Mouse (Mus musculus): ENCODE measurements at regions not wholly inside any gene's neighbourhood (a gene's known extent, or its start where the extent isn't known, plus 50 kb on each side); places are given as distances from the start of the nearest gene placed in this dataset.

GRCm38 (mm10) chr17:9892141-9892540 is 222.6 kb upstream of the Pabpc6 start:
- WGBS = 82% methylated on average over 9 of the region's 9 CpGs
- no peak for ATAC-seq
- no peak overlapping the region for H3K4me3 ChIP-seq (replicated peaks)

DNA sequence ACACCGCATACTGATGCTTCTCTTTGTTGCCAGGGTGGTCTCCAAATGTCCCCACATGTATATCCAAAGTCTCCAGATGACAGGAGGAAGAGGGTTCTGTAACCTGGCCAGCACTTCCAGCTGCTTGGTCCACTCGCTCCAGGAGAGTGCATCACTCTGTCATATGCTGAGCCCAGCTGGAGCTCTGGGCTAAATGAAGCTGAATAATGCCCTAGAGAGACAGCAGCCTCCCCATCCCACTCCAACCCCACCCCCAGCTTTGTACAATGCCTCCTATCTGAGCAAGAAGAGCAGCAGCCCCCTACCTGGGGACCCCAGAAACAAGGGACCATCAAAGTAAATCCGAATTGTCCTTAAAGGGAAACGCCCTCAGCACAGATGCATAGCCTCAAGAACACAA is 219.0 kb upstream of the Pabpc6 start:
- no peak overlapping the region for H3K4me3 ChIP-seq (replicated peaks)
- H3K27me3 ChIP-seq (replicated peaks) = no peaks in the 10 kb centered on the region; the same call in 1 of the 2 replicates
- no peak for ATAC-seq
- H3K9ac ChIP-seq = no peak overlapping the region
- no peaks in the 10 kb centered on the region for H3K9me3 ChIP-seq
- 75% methylated on average over 4 of the region's 4 CpGs for WGBS
- no peak overlapping the region for H3K27ac ChIP-seq
- H3K4me2 ChIP-seq (replicated peaks) = no peak overlapping the region
- no peaks in the 10 kb centered on the region for H3K4me1 ChIP-seq (replicated peaks)
- no peaks in the 10 kb centered on the region for H3K36me3 ChIP-seq

More at GRCm38 (mm10) chr17:9892141-9892540, 222.6 kb upstream of the Pabpc6 start:
- no peak overlapping the region for H3K4me2 ChIP-seq (replicated peaks)
- no peaks in the 10 kb centered on the region for H3K36me3 ChIP-seq
- H3K27ac ChIP-seq = no peak overlapping the region
- H3K9ac ChIP-seq = no peak overlapping the region
- H3K27me3 ChIP-seq (replicated peaks) = no peaks in the 10 kb centered on the region; the same call in 1 of the 2 replicates
- H3K4me1 ChIP-seq (replicated peaks) = no peaks in the 10 kb centered on the region
- no peaks in the 10 kb centered on the region for H3K9me3 ChIP-seq

- Histone ChIP-seq H3K9ac (no peak overlapping the region), H3K4me1 (replicated peaks) (no peaks in the 10 kb centered on the region), H3K9me3 (no peaks in the 10 kb centered on the region), H3K27me3 (replicated peaks) (no peaks in the 10 kb centered on the region), H3K4me3 (replicated peaks) (no peak overlapping the region), H3K36me3 (no peaks in the 10 kb centered on the region), H3K4me2 (replicated peaks) (no peak overlapping the region), H3K27ac (no peak overlapping the region)
- 36% methylated on average over 7 of the region's 7 CpGs for WGBS
- no peak for ATAC-seq
Measured at GRCm38 (mm10) chr17:9885110-9885509, 215.6 kb upstream of the Pabpc6 start.

- no peak overlapping the region for H3K4me2 ChIP-seq (replicated peaks)
- H3K36me3 ChIP-seq = no peaks in the 10 kb centered on the region
- H3K9me3 ChIP-seq = no peaks in the 10 kb centered on the region
- 79% methylated on average over 9 of the region's 9 CpGs for WGBS
- no peak overlapping the region for H3K4me3 ChIP-seq (replicated peaks)
- no peak overlapping the region for H3K9ac ChIP-seq
- no peak overlapping the region for H3K27ac ChIP-seq
- no peaks in the 10 kb centered on the region for H3K4me1 ChIP-seq (replicated peaks)
- no peak for ATAC-seq
- H3K27me3 ChIP-seq (replicated peaks) = no peaks in the 10 kb centered on the region
Measured at GRCm38 (mm10) chr17:9882639-9883226, 213.2 kb upstream of the Pabpc6 start.

- no peaks in the 10 kb centered on the region for H3K9me3 ChIP-seq
- WGBS = 82% methylated on average over 12 of the region's 12 CpGs
- H3K27ac ChIP-seq = no peak overlapping the region
Measured at GRCm38 (mm10) chr17:9879556-9880206, 210.2 kb upstream of the Pabpc6 start.

GRCm38 (mm10) chr17:9873695-9874094 is 204.2 kb upstream of the Pabpc6 start:
- H3K27ac ChIP-seq = no peak overlapping the region
- H3K4me3 ChIP-seq (replicated peaks) = no peak overlapping the region
- no peak for ATAC-seq
- no peak overlapping the region for H3K9ac ChIP-seq
- 75% methylated on average over 10 of the region's 10 CpGs for WGBS
- no peak overlapping the region for H3K4me2 ChIP-seq (replicated peaks)
- no peaks in the 10 kb centered on the region for H3K36me3 ChIP-seq
- no peaks in the 10 kb centered on the region for H3K9me3 ChIP-seq
- H3K27me3 ChIP-seq (replicated peaks) = no peaks in the 10 kb centered on the region
- H3K4me1 ChIP-seq (replicated peaks) = no peaks in the 10 kb centered on the region

More at GRCm38 (mm10) chr17:9879556-9880206, 210.2 kb upstream of the Pabpc6 start:
- no peaks in the 10 kb centered on the region for H3K27me3 ChIP-seq (replicated peaks)
- no peak for ATAC-seq
- H3K4me3 ChIP-seq (replicated peaks) = no peak overlapping the region
- H3K4me1 ChIP-seq (replicated peaks) = no peaks in the 10 kb centered on the region
- H3K36me3 ChIP-seq = no peaks in the 10 kb centered on the region
- no peak overlapping the region for H3K9ac ChIP-seq
- H3K4me2 ChIP-seq (replicated peaks) = no peak overlapping the region

- no peak overlapping the region for H3K9ac ChIP-seq
- no peaks in the 10 kb centered on the region for H3K9me3 ChIP-seq
- H3K4me1 ChIP-seq (replicated peaks) = no peaks in the 10 kb centered on the region
- WGBS = 63% methylated on average over 3 of the region's 3 CpGs
- no peak overlapping the region for H3K27ac ChIP-seq
- H3K27me3 ChIP-seq (replicated peaks) = no peaks in the 10 kb centered on the region
- H3K4me3 ChIP-seq (replicated peaks) = no peak overlapping the region
- H3K4me2 ChIP-seq (replicated peaks) = no peak overlapping the region
- no peak for ATAC-seq
- H3K36me3 ChIP-seq = no peaks in the 10 kb centered on the region
Measured at GRCm38 (mm10) chr17:9870237-9870636, 200.7 kb upstream of the Pabpc6 start.

- Histone ChIP-seq H3K4me1 (replicated peaks) (no peaks in the 10 kb centered on the region), H3K36me3 (no peaks in the 10 kb centered on the region), H3K9me3 (no peaks in the 10 kb centered on the region), H3K9ac (no peak overlapping the region), H3K4me3 (replicated peaks) (no peak overlapping the region), H3K27me3 (replicated peaks) (no peaks in the 10 kb centered on the region), H3K4me2 (replicated peaks) (no peak overlapping the region), H3K27ac (no peak overlapping the region)
- ATAC-seq = no peak
- WGBS = 74% methylated on average over 11 of the region's 11 CpGs
Measured at GRCm38 (mm10) chr17:9868747-9869281, 199.3 kb upstream of the Pabpc6 start.

DNA sequence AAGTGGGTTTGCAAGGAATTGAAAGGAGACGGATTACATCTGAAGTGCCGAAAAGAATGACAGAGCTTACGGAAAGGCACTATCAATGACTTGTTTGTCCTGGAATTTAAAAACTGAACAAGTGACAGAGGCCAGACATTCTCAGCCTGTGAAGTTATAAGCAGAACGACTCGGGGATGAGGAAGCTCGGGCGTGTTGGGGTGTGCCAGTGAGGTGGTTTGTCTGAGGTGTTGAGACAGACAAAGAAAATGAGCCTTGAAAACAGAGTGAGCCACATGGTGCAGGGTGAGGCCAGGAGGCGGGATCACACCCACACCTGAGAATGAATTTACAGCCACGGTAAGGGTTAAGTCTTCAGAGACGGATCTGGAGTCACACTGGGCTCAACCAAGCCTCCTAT is 194.7 kb upstream of the Pabpc6 start:
- no peak for ATAC-seq
- H3K27ac ChIP-seq = no peak overlapping the region
- H3K9ac ChIP-seq = no peak overlapping the region
- WGBS = 46% methylated on average over 10 of the region's 10 CpGs
- no peaks in the 10 kb centered on the region for H3K27me3 ChIP-seq (replicated peaks)
- H3K4me3 ChIP-seq (replicated peaks) = no peak overlapping the region
- H3K4me2 ChIP-seq (replicated peaks) = no peak overlapping the region
- H3K4me1 ChIP-seq (replicated peaks) = no peaks in the 10 kb centered on the region
- H3K36me3 ChIP-seq = no peaks in the 10 kb centered on the region
- H3K9me3 ChIP-seq = no peaks in the 10 kb centered on the region

- Histone ChIP-seq H3K36me3 (no peaks in the 10 kb centered on the region), H3K9ac (no peak overlapping the region), H3K4me3 (replicated peaks) (no peak overlapping the region), H3K9me3 (no peaks in the 10 kb centered on the region), H3K4me1 (replicated peaks) (no peaks in the 10 kb centered on the region), H3K4me2 (replicated peaks) (no peak overlapping the region), H3K27me3 (replicated peaks) (no peaks in the 10 kb centered on the region), H3K27ac (no peak overlapping the region)
- ATAC-seq = no peak
- WGBS = 57% methylated on average over 15 of the region's 15 CpGs
Measured at GRCm38 (mm10) chr17:9861923-9862854, 192.7 kb upstream of the Pabpc6 start.

DNA sequence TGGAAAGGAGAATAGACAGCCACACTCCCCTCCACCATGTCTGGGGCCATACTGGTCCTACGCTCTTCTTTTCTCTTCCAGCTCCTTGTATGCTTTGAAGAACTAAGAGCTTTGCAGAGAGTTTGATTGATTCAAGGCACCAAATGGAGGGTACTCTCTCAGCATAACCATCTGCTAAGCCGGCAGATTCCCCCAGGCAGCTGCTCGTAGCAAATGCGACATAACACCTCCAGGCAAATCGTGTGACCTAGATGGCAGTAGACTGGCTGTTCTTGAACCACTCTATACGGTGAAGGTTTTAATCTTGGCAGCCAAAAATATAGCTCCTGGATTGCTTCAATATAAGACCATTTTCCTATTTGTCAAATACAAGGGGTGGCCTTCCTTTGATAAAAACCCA is 191.8 kb upstream of the Pabpc6 start:
- no peak overlapping the region for H3K27ac ChIP-seq
- ATAC-seq = no peak
- no peak overlapping the region for H3K4me3 ChIP-seq (replicated peaks)
- no peaks in the 10 kb centered on the region for H3K27me3 ChIP-seq (replicated peaks)
- H3K4me1 ChIP-seq (replicated peaks) = no peaks in the 10 kb centered on the region
- WGBS = 69% methylated on average over 6 of the region's 6 CpGs
- no peaks in the 10 kb centered on the region for H3K36me3 ChIP-seq
- no peak overlapping the region for H3K4me2 ChIP-seq (replicated peaks)
- H3K9me3 ChIP-seq = no peaks in the 10 kb centered on the region
- H3K9ac ChIP-seq = no peak overlapping the region

- no peak overlapping the region for H3K27ac ChIP-seq
- H3K4me2 ChIP-seq (replicated peaks) = no peak overlapping the region
- H3K9ac ChIP-seq = no peak overlapping the region
- no peaks in the 10 kb centered on the region for H3K36me3 ChIP-seq
- no peak for ATAC-seq
- H3K9me3 ChIP-seq = no peaks in the 10 kb centered on the region
- H3K27me3 ChIP-seq (replicated peaks) = no peaks in the 10 kb centered on the region
- H3K4me1 ChIP-seq (replicated peaks) = no peaks in the 10 kb centered on the region
- WGBS = 79% methylated on average over 9 of the region's 9 CpGs
- no peak overlapping the region for H3K4me3 ChIP-seq (replicated peaks)
Measured at GRCm38 (mm10) chr17:9848559-9849357, 179.2 kb upstream of the Pabpc6 start.
